Mouse (Mus musculus): Measurements from ENCODE around the gene Zfp458.
"Not testable (repeated sequence)": the region's sequence is repeated elsewhere in the genome, so short reads cannot be mapped to it uniquely, and the experiment has no call there.

The Zfp458 gene

GRCm38 (mm10) chr13:67278314-67278713, at the start of gene Zfp458:
Zfp458 (minus strand) TSS chr13:67278466.
- DNase-seq, result no peak

GRCm38 (mm10) chr13:67306718-67307117, 28.5 kb upstream of the Zfp458 start:
- peak in 1 of 2 experiments; percentile 7 for DNase-seq

- DNase-seq, result peak; percentile 90 to 93
Measured at GRCm38 (mm10) chr13:67305822-67306672, 27.8 kb upstream of the Zfp458 start, which contains the start of gene Zfp457. Zfp457 (minus strand) TSS chr13:67306485.

GRCm38 (mm10) chr13:67269383-67270065, 8.7 kb downstream of the Zfp458 start:
- DNase-seq, result not testable (repeated sequence)

DNA sequence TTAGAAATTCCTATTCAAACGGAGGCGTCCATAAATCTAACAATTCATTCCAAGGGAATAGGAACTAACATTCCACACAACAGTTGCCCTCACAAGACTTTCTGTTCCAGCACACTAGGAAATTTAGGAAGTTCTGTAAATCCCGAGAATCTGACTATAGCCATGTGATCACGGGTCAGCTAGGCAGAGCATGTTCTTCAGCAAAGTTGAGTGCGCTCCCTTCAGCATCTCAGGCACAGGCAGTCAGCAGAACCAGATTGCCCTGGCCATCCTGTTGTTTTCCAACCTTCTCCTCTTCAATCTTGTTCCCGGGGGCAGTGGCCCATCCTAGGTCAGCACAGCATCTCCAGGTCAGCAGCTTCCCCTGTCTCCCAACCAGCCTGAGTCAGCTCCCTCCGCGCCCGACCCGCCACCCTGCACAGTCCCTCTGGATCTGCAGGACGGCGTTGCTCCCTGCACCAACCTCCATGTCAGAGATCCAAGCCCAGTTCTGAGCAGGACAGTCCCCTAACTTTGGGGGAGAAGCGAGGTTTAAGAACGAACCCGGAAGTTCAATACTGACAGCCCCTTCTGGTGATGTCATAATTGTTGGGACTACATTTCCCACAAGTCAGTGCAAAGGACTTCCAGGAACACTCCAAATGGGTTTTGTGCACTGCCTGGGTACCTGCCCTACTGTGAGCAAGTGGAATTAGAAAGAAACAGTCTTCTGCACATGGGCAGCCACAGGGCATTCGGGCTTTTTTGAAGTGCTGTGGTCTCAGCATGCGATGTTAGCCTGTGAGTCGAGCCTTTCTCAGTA, 9.5 kb downstream of the Zfp458 start:
- peak; percentile 76 to 89 for DNase-seq

- DNase-seq, result no peak
Measured at GRCm38 (mm10) chr13:67214015-67214607, 64.2 kb downstream of the Zfp458 start.

Measured in cerebellum, adult 18-20 months (tissue).